Comparison of ENCODE assay signal across 11 mouse cellular contexts in genomic region chr4:11895857-11896825, GRCm38 (mm10).
A peak's percentile ranks its signal among the peaks of the same experiment; 100 is the strongest.
DNase-seq lines count a peak whose midpoint lies in the region; ATAC-seq and TF ChIP-seq lines count a peak whose summit lies in the region.
"Had no signal": no experiment of that assay in that cellular context is flagged by ENCODE, and none has a peak within 500 bp of the region (broad histone marks: within the 10 kb centered on the region; RNA-seq: fewer than 3 reads in every experiment).

No protein-coding gene starts in this region.

- H3K4me2 ChIP-seq in kidney, embryonic 16.5 days (replicated peaks; ENCODE audit: low read depth, low read length): no peak overlapping the region
- H3K4me2 ChIP-seq in forebrain, embryonic 13.5 days: no peak overlapping the region
- H3K4me2 ChIP-seq: liver, embryonic 13.5 days had no signal

- H3K27ac ChIP-seq in kidney, embryonic 16.5 days (ENCODE audit: low read length): no peak overlapping the region
- H3K27ac ChIP-seq in forebrain, embryonic 13.5 days: no peak overlapping the region
- H3K27ac ChIP-seq: liver, embryonic 13.5 days had no signal

- in situ Hi-C loops in Patski (cut with MboI; ENCODE audit: low pct_unique_long_range_greater_than_20kb): no loop called here

- H3K9ac ChIP-seq in kidney, embryonic 16.5 days (replicated peaks; ENCODE audit: low read length): no peak overlapping the region
- H3K9ac ChIP-seq in forebrain, embryonic 13.5 days: no peak overlapping the region
- H3K9ac ChIP-seq: forebrain, postnatal 0 days; liver, embryonic 13.5 days had no signal

- peaks cover 5% of the 10 kb centered on the region; the same call in 1 of the 2 replicates for H3K4me1 ChIP-seq in kidney, embryonic 16.5 days (ENCODE audit: insufficient read depth, low read length)
- 0 out of 2 replicates have a peak, but pooled peaks cover 5% of the 10 kb centered on the region for H3K4me1 ChIP-seq in forebrain, embryonic 13.5 days

- no peak overlapping the region for H3K4me3 ChIP-seq in kidney, embryonic 16.5 days (ENCODE audit: low read length)
- no peak overlapping the region for H3K4me3 ChIP-seq in forebrain, embryonic 13.5 days
- H3K4me3 ChIP-seq: liver, embryonic 13.5 days had no signal

- no peaks in the 10 kb centered on the region for H3K27me3 ChIP-seq in kidney, embryonic 16.5 days (ENCODE audit: insufficient read depth, low read length)
- H3K27me3 ChIP-seq in Patski: no peaks in the 10 kb centered on the region
- H3K27me3 ChIP-seq in forebrain, embryonic 13.5 days: no peaks in the 10 kb centered on the region
- H3K27me3 ChIP-seq: liver, embryonic 13.5 days had no signal

- H3K36me3 ChIP-seq in kidney, embryonic 16.5 days (ENCODE audit: insufficient read depth, low read length): no peaks in the 10 kb centered on the region
- no peaks in the 10 kb centered on the region for H3K36me3 ChIP-seq in forebrain, embryonic 13.5 days (ENCODE audit: poor library complexity, severe bottlenecking)
- H3K36me3 ChIP-seq: liver, embryonic 13.5 days had no signal

- POLR2A ChIA-PET in Patski (lab: Charles Lee): interaction anchor here (0.6 kb wide), 1 partner anchor 264 kb away, joined by 14 read pairs; no protein-coding TSS in a partner anchor

- DNase-seq in kidney, adult 8-10 months: peak; percentile 37 to 40
- peak; percentile 47 for DNase-seq in Patski (ENCODE audit: low read depth, low spot score)
- DNase-seq in fibroblast of lung, adult 2 months (ENCODE audit: low read depth): peak; percentile 30
- DNase-seq in lung, postnatal 36 days: peak; percentile 75
- no peak for DNase-seq in frontal cortex, adult 2 months (ENCODE audit: extremely low spot score in 1 of 2, low spot score in 1 of 2)
- DNase-seq: forebrain, postnatal 0 days; liver, embryonic 13.5 days; thymus, postnatal 14 days had no signal

- no peaks in the 10 kb centered on the region for H3K9me3 ChIP-seq in kidney, embryonic 16.5 days (ENCODE audit: low read length)
- no peaks in the 10 kb centered on the region for H3K9me3 ChIP-seq in forebrain, embryonic 13.5 days (replicated peaks)
- H3K9me3 ChIP-seq: liver, embryonic 13.5 days had no signal

- no peak for ATAC-seq in kidney, embryonic 16.5 days (ENCODE audit: low FRiP score, low TSS enrichment)
- peak; percentile 62 for ATAC-seq in Patski
- ATAC-seq in forebrain, embryonic 13.5 days: no peak
- no peak for ATAC-seq in CD4-positive, CD25-positive, alpha-beta regulatory T cell, adult 4 months
- ATAC-seq: forebrain, postnatal 0 days had no signal

- CTCF ChIA-PET in Patski (lab: Charles Lee): interaction anchor here (1.0 to 1.5 kb wide), 2 partner anchors 18 to 31 kb away, joined by 4 to 6 read pairs; no protein-coding TSS in a partner anchor

- TF ChIP-seq CTCF in Patski (IDR thresholded peaks at IDR 0.05): no peak

- WGBS in kidney, embryonic 16.5 days: 72% methylated on average over 6 of the region's 6 CpGs
- WGBS in forebrain, embryonic 13.5 days: 86% methylated on average over 6 of the region's 6 CpGs

Comparison
In these comparisons a context has a peak if more than half of its experiments do, and no peak if none do; other contexts are left out.
1. DNase-seq: peak in kidney, adult 8-10 months (2 of 2), Patski (single experiment), fibroblast of lung, adult 2 months (single experiment) and lung, postnatal 36 days (single experiment); none in frontal cortex, adult 2 months (0 of 2).